Mouse (Mus musculus): ENCODE results near the gene Igfbp2.

Igfbp2 gene

GRCm38 (mm10) chr1:72815616-72816015 lies 8.7 kb upstream of the Igfbp2 start:
- no peak for DNase-seq

- no peak for DNase-seq
These were observed 4.3 kb upstream of the Igfbp2 start for GRCm38 (mm10) chr1:72819995-72820394.

GRCm38 (mm10) chr1:72822893-72823292 lies 1.4 kb upstream of the Igfbp2 start:
- no peak for DNase-seq

GRCm38 (mm10) chr1:72824707-72825101 lies 401 bp downstream of the Igfbp2 start:
- peak in 1 of 2 experiments; percentile 1 for DNase-seq

GRCm38 (mm10) chr1:72825286-72825685 lies 983 bp downstream of the Igfbp2 start:
- no peak for DNase-seq

GRCm38 (mm10) chr1:72825921-72826320 lies 1.6 kb downstream of the Igfbp2 start:
- no peak for DNase-seq

- no peak for DNase-seq
These were observed 2.1 kb downstream of the Igfbp2 start for GRCm38 (mm10) chr1:72826446-72826845.

GRCm38 (mm10) chr1:72826931-72827330 lies 2.6 kb downstream of the Igfbp2 start:
- no peak for DNase-seq

- no peak for DNase-seq
These were observed 3.4 kb downstream of the Igfbp2 start for GRCm38 (mm10) chr1:72827411-72828315.

GRCm38 (mm10) chr1:72828843-72829242 lies 4.5 kb downstream of the Igfbp2 start:
- no peak for DNase-seq

- DNase-seq: no peak
These were observed 6.2 kb downstream of the Igfbp2 start for GRCm38 (mm10) chr1:72830485-72830884.

- DNase-seq: peak in 1 of 2 experiments; percentile 49
These were observed 8.4 kb downstream of the Igfbp2 start for GRCm38 (mm10) chr1:72832715-72833153.

GRCm38 (mm10) chr1:72833563-72833962 lies 9.3 kb downstream of the Igfbp2 start:
- DNase-seq: no peak

GRCm38 (mm10) chr1:72839356-72839755 lies 15.1 kb downstream of the Igfbp2 start:
- DNase-seq: no peak

- DNase-seq: no peak
These were observed 15.5 kb downstream of the Igfbp2 start for GRCm38 (mm10) chr1:72839791-72840190.

- no peak for DNase-seq
These were observed 18.6 kb downstream of the Igfbp2 start for GRCm38 (mm10) chr1:72842666-72843459.

- no peak for DNase-seq
These were observed 20.4 kb downstream of the Igfbp2 start for GRCm38 (mm10) chr1:72844675-72845074.

- DNase-seq: no peak
These were observed 23.6 kb downstream of the Igfbp2 start for GRCm38 (mm10) chr1:72847849-72848380.

- DNase-seq: no peak
These were observed 24.7 kb downstream of the Igfbp2 start for GRCm38 (mm10) chr1:72849037-72849436.

GRCm38 (mm10) chr1:72853759-72854158 lies 29.5 kb downstream of the Igfbp2 start:
- no peak for DNase-seq

GRCm38 (mm10) chr1:72854337-72855237 lies 30.3 kb downstream of the Igfbp2 start:
- peak in 1 of 2 experiments; percentile 39 for DNase-seq

- no peak for DNase-seq
These were observed 31.4 kb downstream of the Igfbp2 start for GRCm38 (mm10) chr1:72855729-72856128.
